Mouse (Mus musculus) thymus, adult 2 months (tissue): ENCODE results near the gene Rasal3. TPM values are rescaled to one million over a fixed set of nuclear protein-coding genes. Genes with fewer than 3 reads are reported as not detected.

Source experiments
- DNase-seq: peaks from one replicate; pipeline ENCODE4 v3.0.0; 2021
- H3K27ac ChIP-seq: fragments of 200-500 bp; 2 replicates; pipeline ENCODE4 v1.5.1; 2012; ENCODE audit warnings: low read length, control low read depth; ENCODE audit not compliant: control insufficient read depth, insufficient read depth
- H3K27me3 ChIP-seq: fragments of 200-500 bp; 2 replicates; pipeline ENCODE4 v1.6.1; 2012; ENCODE audit warnings: mild to moderate bottlenecking, low read length, moderate library complexity, mixed read lengths; ENCODE audit not compliant: control insufficient read depth, insufficient read depth
- H3K36me3 ChIP-seq: fragments of 200-500 bp; 2 replicates; pipeline ENCODE4 v1.6.1; 2012; ENCODE audit warnings: mild to moderate bottlenecking, low read length, moderate library complexity; ENCODE audit not compliant: control insufficient read depth, insufficient read depth
- H3K4me1 ChIP-seq: fragments of 200-500 bp; replicated peaks from 2 replicates; pipeline ENCODE4 v1.6.1; 2012; ENCODE audit warnings: low read length; ENCODE audit not compliant: control insufficient read depth, insufficient read depth
- H3K4me3 ChIP-seq: fragments of 200-500 bp; 2 replicates; pipeline ENCODE4 v1.5.1; 2012; ENCODE audit warnings: mild to moderate bottlenecking, low read length, control low read depth, moderate library complexity; ENCODE audit not compliant: control insufficient read depth, insufficient read depth
- CTCF ChIP-seq: fragments of 200-500 bp; IDR thresholded peaks from 2 replicates; pipeline ENCODE4 v1.5.1; 2012; ENCODE audit warnings: mild to moderate bottlenecking, control low read depth, low read length, moderate library complexity, borderline replicate concordance; ENCODE audit not compliant: control insufficient read depth, poor library complexity, insufficient read depth; ENCODE audit errors: extremely low read depth
- POLR2A ChIP-seq: fragments of 200-500 bp; IDR thresholded peaks from 2 replicates; pipeline ENCODE4 v1.6.1; 2012; ENCODE audit warnings: mild to moderate bottlenecking, low read length, control low read depth, moderate library complexity; ENCODE audit not compliant: control insufficient read depth, poor library complexity, insufficient read depth; ENCODE audit errors: extremely low read depth
- WGBS: fragments of 180-500 bp; shearing (Covaris S2); methylation state at CpG from one replicate; pipeline ENCODE4 v1.1.7; 2018; 5-methylcytosine and 5-hydroxymethylcytosine counted together
- polyA plus RNA-seq: library from polyadenylated mRNA; depleted of rRNA; stranded (reverse); fragments of >200 nt; gene quantifications from 2 replicates; pipeline ENCODE4 v1.2.3, GENCODE M21; 2012

Rasal3 gene
- polyA plus RNA-seq, 1 experiment: 541 TPM

GRCm38 (mm10) chr17:32396266-32396665 lies 7.1 kb downstream of the Rasal3 start:
- Histone ChIP-seq H3K27me3 (no peaks in the 10 kb centered on the region), H3K4me1 (peaks cover 9% of the 10 kb centered on the region), H3K4me3 (no peak overlapping the region), H3K36me3 (peaks cover 83% of the 10 kb centered on the region), H3K27ac (no peak overlapping the region)
- no peak for DNase-seq
- 93% methylated on average over 37 of the region's 37 CpGs for WGBS
- TF ChIP-seq CTCF: no peak
- TF ChIP-seq POLR2A: no peak

- Histone ChIP-seq H3K4me3 (no peak overlapping the region), H3K27me3 (no peaks in the 10 kb centered on the region), H3K4me1 (no peaks in the 10 kb centered on the region), H3K36me3 (peaks cover 81% of the 10 kb centered on the region), H3K27ac (no peak overlapping the region)
- TF ChIP-seq POLR2A (no peak), CTCF (no peak)
- WGBS: 96% methylated on average over 10 of the region's 10 CpGs
- no peak for DNase-seq
Observed at GRCm38 (mm10) chr17:32393944-32394343, 9.4 kb downstream of the Rasal3 start.

GRCm38 (mm10) chr17:32389101-32389659 lies 14.2 kb downstream of the Rasal3 start, which contains the start of gene Wiz:
Gene Wiz, minus strand, starts transcription at chr17:32389439.
- H3K27ac ChIP-seq: no peak within 1 kb of the TSS
- 1% methylated on average over 31 of the region's 44 CpGs for WGBS
- TF ChIP-seq POLR2A (no peak), CTCF (no peak; the same call in 1 of the 2 replicates)
- peaks cover 33% of the 10 kb centered on the region for H3K36me3 ChIP-seq
- H3K4me1 ChIP-seq: peaks cover 11% of the 10 kb centered on the region
- H3K4me3 ChIP-seq: peak within 1 kb of the TSS; percentile 55
- H3K27me3 ChIP-seq: no peaks in the 10 kb centered on the region
- DNase-seq: peak; percentile 90

GRCm38 (mm10) chr17:32388370-32389100 lies 14.8 kb downstream of the Rasal3 start:
- Histone ChIP-seq H3K4me3 (peak overlapping the region; percentile 55), H3K27me3 (no peaks in the 10 kb centered on the region), H3K4me1 (peaks cover 11% of the 10 kb centered on the region), H3K36me3 (peaks cover 27% of the 10 kb centered on the region), H3K27ac (no peak overlapping the region)
- WGBS: 6% methylated on average over 23 of the region's 39 CpGs
- DNase-seq: peak; percentile 77
- no peak for TF ChIP-seq CTCF
- 0 out of 2 replicates have a peak, but pooled peaks have one; percentile 5 for TF ChIP-seq POLR2A

- WGBS: 88% methylated on average over 7 of the region's 7 CpGs
- no peak for DNase-seq
- Histone ChIP-seq H3K4me1 (peaks cover 11% of the 10 kb centered on the region), H3K27ac (no peak overlapping the region), H3K36me3 (peaks cover 21% of the 10 kb centered on the region), H3K27me3 (no peaks in the 10 kb centered on the region), H3K4me3 (no peak overlapping the region)
- TF ChIP-seq POLR2A: no peak
- TF ChIP-seq CTCF: no peak
Observed at GRCm38 (mm10) chr17:32387986-32388369, 15.4 kb downstream of the Rasal3 start.

GRCm38 (mm10) chr17:32386659-32387432 lies 16.5 kb downstream of the Rasal3 start:
- DNase-seq: peak; percentile 72
- Histone ChIP-seq H3K27ac (no peak overlapping the region), H3K4me1 (peaks cover 11% of the 10 kb centered on the region), H3K27me3 (no peaks in the 10 kb centered on the region), H3K36me3 (peaks cover 10% of the 10 kb centered on the region), H3K4me3 (no peak overlapping the region)
- 55% methylated on average over 9 of the region's 9 CpGs for WGBS
- no peak for TF ChIP-seq POLR2A
- no peak for TF ChIP-seq CTCF
